In genomic region chr6:125190816-125191215, GRCm38 (mm10) we compare ENCODE assay signal across 8 mouse cellular contexts. TPM values are rescaled to one million over a fixed set of nuclear protein-coding genes. Genes with fewer than 3 reads are reported as not detected.
DNase-seq lines count a peak whose midpoint lies in the region; ATAC-seq lines count a peak whose summit lies in the region.

No protein-coding gene starts in this region.

- peaks cover 26% of the 10 kb centered on the region for H3K4me1 ChIP-seq in kidney, embryonic 15.5 days
- peaks cover 12% of the 10 kb centered on the region for H3K4me1 ChIP-seq in hindbrain, embryonic 14.5 days (replicated peaks; ENCODE audit: control insufficient read depth, insufficient read depth, low read length)
- peaks cover 22% of the 10 kb centered on the region for H3K4me1 ChIP-seq in midbrain, embryonic 15.5 days

- H3K27ac ChIP-seq in kidney, embryonic 15.5 days: peak overlapping the region; percentile 100
- peak overlapping the region; percentile 79 for H3K27ac ChIP-seq in hindbrain, embryonic 14.5 days
- peak overlapping the region; percentile 96 for H3K27ac ChIP-seq in midbrain, embryonic 15.5 days

- peak overlapping the region; percentile 71 for H3K4me2 ChIP-seq in kidney, embryonic 15.5 days
- H3K4me2 ChIP-seq in hindbrain, embryonic 14.5 days (replicated peaks): peak overlapping the region; percentile 88
- peak overlapping the region; percentile 69 for H3K4me2 ChIP-seq in midbrain, embryonic 15.5 days

- H3K36me3 ChIP-seq in kidney, embryonic 15.5 days: peaks cover 67% of the 10 kb centered on the region
- peaks cover 54% of the 10 kb centered on the region for H3K36me3 ChIP-seq in hindbrain, embryonic 14.5 days (replicated peaks; ENCODE audit: control insufficient read depth, insufficient read depth)
- peaks cover 10% of the 10 kb centered on the region; the same call in 1 of the 2 replicates for H3K36me3 ChIP-seq in midbrain, embryonic 15.5 days (replicated peaks)

- intact Hi-C loops in left cerebral cortex, postnatal 14 days (cut with DNase I): no loop called here

- peak overlapping the region; percentile 65 for H3K4me3 ChIP-seq in kidney, embryonic 15.5 days (replicated peaks)
- H3K4me3 ChIP-seq in hindbrain, embryonic 14.5 days (replicated peaks; ENCODE audit: low read length): peak overlapping the region; percentile 75
- peak overlapping the region; percentile 56 for H3K4me3 ChIP-seq in midbrain, embryonic 15.5 days

- no peaks in the 10 kb centered on the region for H3K27me3 ChIP-seq in kidney, embryonic 15.5 days
- no peaks in the 10 kb centered on the region for H3K27me3 ChIP-seq in hindbrain, embryonic 14.5 days (ENCODE audit: control insufficient read depth, insufficient read depth, low read length)
- no peaks in the 10 kb centered on the region for H3K27me3 ChIP-seq in midbrain, embryonic 15.5 days (replicated peaks)

- H3K9ac ChIP-seq in kidney, embryonic 15.5 days: peak overlapping the region; percentile 76
- peak overlapping the region; percentile 55 for H3K9ac ChIP-seq in hindbrain, embryonic 14.5 days
- peak overlapping the region; percentile 60; the same call in 1 of the 2 replicates for H3K9ac ChIP-seq in midbrain, embryonic 15.5 days

- no peak for DNase-seq in kidney, adult 8-10 months
- peak; percentile 16 for DNase-seq in c-Kit-positive CD71-positive TER-119-positive erythroid progenitor cells, embryonic 14.5 days (ENCODE audit: low spot score)
- DNase-seq in hindbrain, embryonic 14.5 days (ENCODE audit: low spot score): no peak
- no peak for DNase-seq in right cerebral cortex, postnatal 14 days
- DNase-seq in layer of hippocampus, postnatal 14 days (ENCODE audit: low spot score in 2 of 2): no peak
- DNase-seq in left cerebral cortex, postnatal 14 days (ENCODE audit: low spot score in 2 of 2): no peak

- no peaks in the 10 kb centered on the region for H3K9me3 ChIP-seq in kidney, embryonic 15.5 days (replicated peaks)
- H3K9me3 ChIP-seq in hindbrain, embryonic 14.5 days (ENCODE audit: control insufficient read depth, low read length): no peaks in the 10 kb centered on the region
- no peaks in the 10 kb centered on the region for H3K9me3 ChIP-seq in midbrain, embryonic 15.5 days

- no peak for ATAC-seq in kidney, embryonic 15.5 days (replicated peaks; ENCODE audit: low FRiP score)
- ATAC-seq in hindbrain, embryonic 14.5 days (ENCODE audit: low FRiP score): no peak
- no peak for ATAC-seq in midbrain, embryonic 15.5 days (replicated peaks)

RNA-seq across cellular contexts. Expression of gene Ncapd2, which starts 0.7 kb away (rescaled TPM):
- 141 and 151 TPM in 2 replicates for polyA plus RNA-seq in kidney, embryonic 15.5 days (2015; fragmentation: Nextera tagmentation; extraction: Ambion mirVana)
- 40.1 and 40.7 TPM in 2 replicates for polyA plus RNA-seq in hindbrain, embryonic 14.5 days (2014; fragmentation: Nextera tagmentation; extraction: Ambion mirVana)
- polyA plus RNA-seq in midbrain, embryonic 15.5 days (2015; fragmentation: Nextera tagmentation; extraction: Ambion mirVana): 58.3 and 58.6 TPM in 2 replicates
- total RNA-seq in layer of hippocampus, postnatal 14 days (2021): 10 to 100 TPM; 26.8 to 29.8 TPM
- 10 to 100 TPM; 23.5 to 29.6 TPM for total RNA-seq in left cerebral cortex, postnatal 14 days (2021)

RNA-seq across cellular contexts. Expression of gene Mrpl51, which starts 0.8 kb away (rescaled TPM):
- polyA plus RNA-seq in kidney, embryonic 15.5 days (2015; fragmentation: Nextera tagmentation; extraction: Ambion mirVana): 220 and 238 TPM in 2 replicates
- polyA plus RNA-seq in hindbrain, embryonic 14.5 days (2014; fragmentation: Nextera tagmentation; extraction: Ambion mirVana): 140 and 142 TPM in 2 replicates
- polyA plus RNA-seq in midbrain, embryonic 15.5 days (2015; fragmentation: Nextera tagmentation; extraction: Ambion mirVana): 129 and 131 TPM in 2 replicates
- 10 to 100 TPM; 67.7 to 74.4 TPM for total RNA-seq in layer of hippocampus, postnatal 14 days (2021)
- total RNA-seq in left cerebral cortex, postnatal 14 days (2021): 10 to 100 TPM; 62.6 to 72.8 TPM

RNA-seq across cellular contexts. Expression of gene Vamp1, which starts 24.5 kb away (rescaled TPM):
- 6.5 and 6.7 TPM in 2 replicates for polyA plus RNA-seq in kidney, embryonic 15.5 days (2015; fragmentation: Nextera tagmentation; extraction: Ambion mirVana)
- polyA plus RNA-seq in hindbrain, embryonic 14.5 days (2014; fragmentation: Nextera tagmentation; extraction: Ambion mirVana): 12.6 and 15.8 TPM in 2 replicates
- polyA plus RNA-seq in midbrain, embryonic 15.5 days (2015; fragmentation: Nextera tagmentation; extraction: Ambion mirVana): 15.5 and 16.5 TPM in 2 replicates
- total RNA-seq in layer of hippocampus, postnatal 14 days (2021): 10 to 100 TPM; 49.3 to 62.7 TPM
- total RNA-seq in left cerebral cortex, postnatal 14 days (2021): 10 to 100 TPM; 46.0 to 46.6 TPM

RNA-seq across cellular contexts. Expression of gene Gapdh, which starts 24.5 kb away (rescaled TPM):
- 2,116 and 2,124 TPM in 2 replicates for polyA plus RNA-seq in kidney, embryonic 15.5 days (2015; fragmentation: Nextera tagmentation; extraction: Ambion mirVana)
- polyA plus RNA-seq in hindbrain, embryonic 14.5 days (2014; fragmentation: Nextera tagmentation; extraction: Ambion mirVana): 1,428 and 1,660 TPM in 2 replicates
- polyA plus RNA-seq in midbrain, embryonic 15.5 days (2015; fragmentation: Nextera tagmentation; extraction: Ambion mirVana): 1,389 and 1,453 TPM in 2 replicates
- 1,000 to 10,000 TPM; 2,098 to 2,176 TPM for total RNA-seq in layer of hippocampus, postnatal 14 days (2021)
- 1,000 to 10,000 TPM; 2,273 to 2,303 TPM for total RNA-seq in left cerebral cortex, postnatal 14 days (2021)

RNA-seq across cellular contexts. Expression of gene Tapbpl, which starts 40.8 kb away (rescaled TPM):
- 5.4 and 6.1 TPM in 2 replicates for polyA plus RNA-seq in kidney, embryonic 15.5 days (2015; fragmentation: Nextera tagmentation; extraction: Ambion mirVana)
- polyA plus RNA-seq in hindbrain, embryonic 14.5 days (2014; fragmentation: Nextera tagmentation; extraction: Ambion mirVana): 4.7 and 5.3 TPM in 2 replicates
- polyA plus RNA-seq in midbrain, embryonic 15.5 days (2015; fragmentation: Nextera tagmentation; extraction: Ambion mirVana): 6.3 TPM in 2 replicates
- 1 to 10 TPM; 2.9 to 3.1 TPM for total RNA-seq in layer of hippocampus, postnatal 14 days (2021)
- total RNA-seq in left cerebral cortex, postnatal 14 days (2021): 1 to 10 TPM; 2.0 to 2.9 TPM
